Comparison of ENCODE assay signal across 8 mouse cellular contexts in genomic region chr3:52644178-52645128, GRCm38 (mm10).
DNase-seq lines count a peak whose midpoint lies in the region; ATAC-seq lines count a peak whose summit lies in the region.

No protein-coding gene starts in this region.

- 30% methylated on average over 16 of the region's 16 CpGs for WGBS in kidney, embryonic 15.5 days
- 21% methylated on average over 16 of the region's 16 CpGs for WGBS in forebrain, embryonic 10.5 days

- no peak overlapping the region for H3K4me2 ChIP-seq in kidney, embryonic 15.5 days

- no peaks in the 10 kb centered on the region for H3K36me3 ChIP-seq in kidney, embryonic 15.5 days
- H3K36me3 ChIP-seq in forebrain, embryonic 10.5 days (replicated peaks), result no peaks in the 10 kb centered on the region

- H3K27me3 ChIP-seq in kidney, embryonic 15.5 days, result no peaks in the 10 kb centered on the region; the same call in 1 of the 2 replicates
- H3K27me3 ChIP-seq in forebrain, embryonic 10.5 days (ENCODE audit: poor library complexity, severe bottlenecking), result peaks cover 6% of the 10 kb centered on the region

- H3K4me3 ChIP-seq in kidney, embryonic 15.5 days (replicated peaks), result no peak overlapping the region
- no peak overlapping the region for H3K4me3 ChIP-seq in forebrain, embryonic 10.5 days

- no peak overlapping the region for H3K9ac ChIP-seq in kidney, embryonic 15.5 days

- peak; percentile 52; the same call in 1 of the 2 replicates for ATAC-seq in kidney, embryonic 15.5 days (replicated peaks; ENCODE audit: low FRiP score)

- no peak overlapping the region for H3K27ac ChIP-seq in kidney, embryonic 15.5 days
- H3K27ac ChIP-seq in forebrain, embryonic 10.5 days, result peak overlapping the region; percentile 72

- no peak for DNase-seq in kidney, adult 8-10 months
- peak; percentile 4 for DNase-seq in ES-CJ7 (ENCODE audit: low read depth, low spot score)
- DNase-seq in forebrain, embryonic 10.5 days (ENCODE audit: extremely low spot score, low spot score), result peak; percentile 38
- DNase-seq in mesoderm, embryonic 11.5 days (ENCODE audit: low read depth, low spot score), result peak; percentile 63
- DNase-seq in thymus, postnatal 4 days, result peak; percentile 65
- DNase-seq in c-Kit-positive CD71-positive TER-119-positive erythroid progenitor cells, embryonic 14.5 days (ENCODE audit: low spot score), result no peak
- no peak for DNase-seq in urinary bladder, postnatal 4 days (ENCODE audit: low spot score in 2 of 2)

- peaks cover 19% of the 10 kb centered on the region for H3K4me1 ChIP-seq in kidney, embryonic 15.5 days
- H3K4me1 ChIP-seq in forebrain, embryonic 10.5 days, result peaks cover 47% of the 10 kb centered on the region

- H3K9me3 ChIP-seq in kidney, embryonic 15.5 days (replicated peaks), result no peaks in the 10 kb centered on the region
- H3K9me3 ChIP-seq in forebrain, embryonic 10.5 days, result no peaks in the 10 kb centered on the region

Comparison
In these comparisons a context has a peak if more than half of its experiments do, and no peak if none do; other contexts are left out.
1. DNase-seq: peak in ES-CJ7 (single experiment), forebrain, embryonic 10.5 days (single experiment), mesoderm, embryonic 11.5 days (single experiment) and thymus, postnatal 4 days (single experiment); none in kidney, adult 8-10 months (0 of 2), c-Kit-positive CD71-positive TER-119-positive erythroid progenitor cells, embryonic 14.5 days (single experiment) and urinary bladder, postnatal 4 days (0 of 2).